Mouse (Mus musculus) mesoderm, embryonic 11.5 days (tissue): ENCODE measurements at regions not wholly inside any gene's neighbourhood (a gene's known extent, or its start where the extent isn't known, plus 50 kb on each side); places are given as distances from the start of the nearest gene placed in this dataset.
A peak's percentile ranks its signal among the peaks of the same experiment; 100 is the strongest.

Source experiments
- DNase-seq: peaks from one replicate; pipeline ENCODE4 v3.0.0-alpha.2; 2012; ENCODE audit warnings: low read depth, low spot score

DNA sequence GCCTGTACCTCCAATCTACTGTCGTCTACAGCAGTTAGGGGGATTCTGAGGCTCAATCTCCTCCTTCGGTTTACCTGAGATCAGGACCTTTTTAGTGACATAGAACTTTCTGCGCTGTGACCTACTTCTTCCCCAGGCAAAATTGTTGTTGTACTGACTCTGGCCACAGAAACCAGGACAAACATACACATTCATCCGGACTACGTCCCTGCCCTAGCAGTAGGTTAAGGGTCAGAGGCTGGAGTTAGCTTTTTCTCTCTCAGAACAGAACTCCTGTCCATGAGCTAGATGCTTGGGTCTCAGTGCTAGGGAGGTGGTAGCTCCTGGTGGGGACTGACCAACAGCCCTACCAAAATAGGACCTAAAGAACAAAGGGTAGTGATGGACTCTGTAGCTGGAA lies 180.2 kb downstream of the Rybp start:
- DNase-seq: no peak

DNA sequence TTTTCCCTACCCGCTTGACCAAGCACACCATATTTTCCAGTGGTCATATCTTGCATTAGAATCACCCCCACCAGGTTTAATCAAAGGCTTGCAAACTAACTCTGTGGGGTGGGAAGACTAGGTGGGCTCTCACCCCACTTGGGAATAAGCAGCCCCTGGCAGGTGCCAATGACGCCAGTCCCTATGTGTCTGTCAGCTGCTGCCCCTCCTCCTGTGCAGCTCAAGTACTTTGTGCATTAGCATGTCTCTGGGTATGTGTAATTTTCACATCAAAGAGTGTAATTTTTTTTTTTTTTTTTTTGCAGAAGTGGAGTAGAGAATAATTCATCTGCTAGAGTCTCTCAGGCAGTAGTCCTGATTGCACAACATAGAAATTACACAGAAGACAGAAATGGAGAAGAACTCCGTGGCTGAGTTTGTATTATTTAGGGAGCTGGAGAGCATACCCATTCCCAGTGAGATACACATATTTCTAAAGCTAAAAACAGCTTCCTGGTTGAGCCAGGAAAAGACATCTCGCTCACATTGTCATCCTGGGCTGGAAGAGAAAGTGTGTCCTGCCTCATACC lies 186.6 kb downstream of the Rybp start:
- DNase-seq: no peak

DNA sequence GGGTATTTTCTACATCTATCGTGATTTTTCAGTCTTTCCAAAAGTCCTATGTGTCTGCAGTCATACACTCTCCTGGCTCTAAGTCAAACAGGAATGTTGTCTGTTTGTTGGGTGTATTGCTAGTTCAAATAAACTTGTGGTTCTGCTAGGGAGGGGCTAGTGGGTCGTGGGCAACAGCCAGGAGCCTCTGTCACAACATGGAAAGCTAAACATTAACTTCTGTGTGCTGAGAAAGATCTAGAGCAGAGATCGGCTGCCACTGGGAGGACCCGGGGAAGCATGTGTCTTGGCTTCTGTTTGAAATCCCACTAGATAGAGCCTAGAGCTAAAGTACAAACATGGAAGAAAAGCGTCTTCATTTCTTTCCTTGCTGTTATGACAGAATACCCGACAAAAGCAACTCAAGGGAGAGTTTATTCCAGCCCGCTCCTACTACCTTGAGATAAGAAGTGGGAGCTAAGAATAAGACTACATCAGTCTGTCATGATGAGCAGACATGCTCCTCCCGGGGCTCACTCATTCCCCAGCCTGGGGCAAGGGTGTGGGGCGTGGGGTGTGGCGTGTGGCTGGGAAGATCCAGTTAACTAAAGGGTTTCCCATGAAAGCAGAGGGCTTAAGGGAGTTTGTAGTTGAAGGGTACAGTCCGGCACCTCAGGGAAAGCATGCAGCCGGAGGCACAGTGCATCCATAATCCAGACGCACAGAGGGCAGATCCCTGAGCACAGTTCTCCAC lies 190.7 kb downstream of the Rybp start:
- no peak for DNase-seq

DNA sequence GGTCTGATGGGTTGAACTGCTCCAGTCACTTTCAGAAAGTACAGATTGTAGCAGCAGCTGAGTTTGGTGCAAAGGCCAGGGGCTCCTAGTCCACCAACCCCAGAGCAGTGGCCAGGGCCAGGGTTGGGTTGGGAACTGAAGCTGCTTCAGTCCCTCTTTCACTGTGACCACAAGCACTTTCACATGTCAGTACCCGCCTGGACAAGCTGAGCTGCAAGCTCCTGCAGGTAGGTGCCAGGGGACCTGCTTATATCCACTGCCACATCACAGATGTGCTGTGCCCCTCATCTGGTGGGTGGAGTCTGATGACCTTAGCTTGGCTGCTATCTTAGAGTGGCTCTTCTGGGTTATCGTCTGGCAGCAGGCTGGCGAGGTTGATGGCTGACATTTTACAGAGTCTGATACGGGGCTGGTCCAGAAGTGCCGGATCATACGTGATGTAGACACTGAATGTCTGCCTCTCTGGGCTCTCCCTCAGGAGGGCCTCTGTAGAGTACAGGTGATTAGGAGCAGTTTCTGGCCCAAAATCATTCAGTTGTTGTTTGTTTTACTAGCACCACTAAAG lies 192.6 kb downstream of the Rybp start:
- no peak for DNase-seq

DNA sequence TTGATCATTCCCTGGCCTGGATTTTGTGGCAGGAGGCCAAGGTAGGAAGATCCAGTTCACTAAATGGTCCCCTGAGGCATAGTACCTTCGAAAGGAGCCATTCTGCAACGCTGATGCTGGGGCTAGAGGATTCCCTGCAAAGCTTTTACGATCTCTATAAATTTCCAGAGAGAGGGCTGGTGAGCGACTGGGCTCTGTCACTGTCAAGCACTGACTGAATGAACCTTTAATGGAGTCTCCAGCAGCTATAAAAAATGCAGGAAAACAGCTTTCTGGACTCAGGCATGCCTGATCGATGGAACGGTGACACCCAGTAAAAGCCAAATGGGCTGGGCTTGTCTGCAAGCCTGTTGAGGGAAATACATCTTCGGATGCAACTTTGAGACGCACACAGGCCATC lies 194.4 kb downstream of the Rybp start:
- peak; percentile 32 for DNase-seq

DNA sequence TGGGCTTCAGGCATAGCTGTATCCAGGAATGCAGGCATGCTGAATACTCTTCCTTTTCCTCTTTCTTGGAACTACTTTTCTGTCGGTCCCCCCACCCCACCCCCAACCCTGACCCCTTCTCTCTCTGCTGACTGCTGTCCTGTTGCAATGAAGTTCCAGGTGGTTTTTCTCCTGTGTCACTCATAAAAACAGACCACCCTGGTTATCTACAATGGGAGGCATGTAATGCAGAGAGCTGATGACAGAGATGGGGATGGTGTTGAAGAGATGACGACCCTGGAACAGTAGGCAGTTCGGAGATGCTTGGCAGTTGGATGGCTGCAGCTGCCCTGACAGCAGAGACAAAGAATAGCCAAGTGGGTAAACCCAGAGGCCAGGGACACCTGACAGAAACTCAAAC lies 195.5 kb downstream of the Rybp start:
- no peak for DNase-seq

DNA sequence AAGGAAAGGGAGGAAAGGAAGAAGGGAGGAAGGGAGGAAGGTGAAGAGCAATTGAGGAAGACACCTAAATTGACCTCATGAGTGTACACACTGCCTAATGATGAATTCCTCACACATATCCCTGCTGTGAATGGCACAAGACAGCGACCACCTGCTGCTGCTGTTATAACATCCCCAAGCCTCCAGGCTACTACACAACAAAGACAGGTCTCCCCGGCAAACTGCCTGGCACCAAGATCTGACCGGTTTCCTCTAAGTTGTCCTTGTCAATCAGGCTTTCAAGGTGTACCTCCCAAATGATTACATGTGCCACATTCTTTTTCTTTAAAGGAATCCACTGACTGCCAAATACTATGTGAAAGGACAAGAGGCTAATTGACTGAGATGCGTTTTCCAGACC lies 198.7 kb downstream of the Rybp start:
- DNase-seq: no peak

DNA sequence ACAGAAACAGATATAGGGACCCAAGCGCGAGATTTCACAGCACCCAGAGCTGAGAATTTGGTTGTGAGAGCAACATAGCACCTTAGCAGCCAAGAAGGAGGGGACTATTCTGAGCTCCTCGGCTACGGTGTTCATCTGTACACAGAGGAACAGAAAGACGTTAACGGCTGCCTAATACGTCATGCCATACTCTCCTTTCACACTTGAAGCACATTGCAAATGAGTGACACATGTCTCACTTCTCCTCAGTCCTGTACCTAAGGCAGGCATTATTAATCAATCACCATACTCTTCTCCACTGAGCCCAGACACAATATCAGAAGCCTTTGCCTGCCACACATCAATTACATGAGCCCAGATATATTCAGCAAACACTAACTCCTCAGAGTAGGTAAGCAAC lies 200.5 kb downstream of the Rybp start:
- DNase-seq: no peak

DNA sequence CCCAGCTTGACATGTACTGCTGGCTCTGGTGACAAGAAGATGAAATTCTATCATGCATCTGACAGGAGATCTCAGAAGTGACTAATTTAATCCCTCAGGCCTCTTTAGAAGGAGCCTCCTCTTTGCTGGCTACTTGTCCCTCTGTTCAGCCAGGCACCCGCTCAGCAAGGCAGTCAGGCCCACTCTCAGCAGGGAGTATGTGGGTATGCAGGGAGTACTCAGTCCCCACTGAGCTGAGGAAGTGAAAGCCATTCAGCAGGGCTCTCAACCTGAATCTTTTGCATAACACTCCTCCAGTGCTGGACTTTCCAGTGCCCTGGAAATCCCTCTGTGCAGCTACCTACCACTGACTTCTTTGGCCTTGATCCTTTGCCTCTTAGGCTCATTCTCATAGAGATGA lies 201.3 kb downstream of the Rybp start:
- DNase-seq: no peak

DNA sequence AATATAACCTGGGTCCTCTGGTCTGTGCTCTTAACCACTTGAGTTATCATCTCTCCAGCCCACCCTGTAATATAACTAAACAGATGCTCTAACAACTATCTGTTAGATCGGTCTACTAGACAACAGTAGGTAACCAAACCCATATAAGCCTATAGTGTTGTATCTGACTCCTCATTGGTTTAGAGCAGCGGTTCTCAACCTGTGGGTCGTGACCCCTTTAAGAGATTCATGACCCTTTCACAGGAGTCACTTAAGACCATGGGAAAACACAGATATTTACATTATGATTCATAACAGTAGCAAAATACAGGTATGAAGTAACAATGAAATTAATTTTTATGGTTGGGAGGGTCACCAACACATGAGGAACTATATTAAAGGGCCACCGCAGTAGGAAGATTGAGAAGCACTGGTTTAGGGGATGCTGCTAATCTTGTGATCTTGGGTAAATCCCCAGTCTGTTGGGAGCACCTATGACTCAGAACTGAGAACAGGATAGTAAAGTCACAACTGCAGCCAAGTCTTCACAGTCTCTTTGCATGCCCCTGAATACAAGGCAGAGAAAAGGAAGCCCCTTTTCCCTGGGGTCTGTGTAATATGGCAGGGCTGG lies 203.3 kb downstream of the Rybp start:
- no peak for DNase-seq

DNA sequence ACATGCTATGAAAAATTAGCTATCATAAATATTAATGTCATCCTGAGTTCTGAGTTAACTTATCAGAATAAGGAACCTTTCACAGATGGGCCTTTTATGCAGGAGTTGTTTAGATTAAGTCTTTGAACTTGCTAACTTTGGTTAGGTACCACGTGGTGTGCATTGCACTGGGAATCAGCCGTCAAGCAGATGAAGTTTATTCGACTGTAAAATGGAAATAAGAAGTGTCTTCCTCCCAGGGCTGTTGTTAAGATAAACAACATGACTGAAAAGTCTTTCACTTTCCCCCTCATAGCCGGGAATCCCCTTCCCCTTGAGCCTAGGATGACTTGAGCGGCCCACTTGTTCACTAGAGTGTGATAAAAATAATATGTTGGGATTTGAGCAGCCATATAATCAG lies 204.2 kb downstream of the Rybp start:
- DNase-seq: no peak

DNA sequence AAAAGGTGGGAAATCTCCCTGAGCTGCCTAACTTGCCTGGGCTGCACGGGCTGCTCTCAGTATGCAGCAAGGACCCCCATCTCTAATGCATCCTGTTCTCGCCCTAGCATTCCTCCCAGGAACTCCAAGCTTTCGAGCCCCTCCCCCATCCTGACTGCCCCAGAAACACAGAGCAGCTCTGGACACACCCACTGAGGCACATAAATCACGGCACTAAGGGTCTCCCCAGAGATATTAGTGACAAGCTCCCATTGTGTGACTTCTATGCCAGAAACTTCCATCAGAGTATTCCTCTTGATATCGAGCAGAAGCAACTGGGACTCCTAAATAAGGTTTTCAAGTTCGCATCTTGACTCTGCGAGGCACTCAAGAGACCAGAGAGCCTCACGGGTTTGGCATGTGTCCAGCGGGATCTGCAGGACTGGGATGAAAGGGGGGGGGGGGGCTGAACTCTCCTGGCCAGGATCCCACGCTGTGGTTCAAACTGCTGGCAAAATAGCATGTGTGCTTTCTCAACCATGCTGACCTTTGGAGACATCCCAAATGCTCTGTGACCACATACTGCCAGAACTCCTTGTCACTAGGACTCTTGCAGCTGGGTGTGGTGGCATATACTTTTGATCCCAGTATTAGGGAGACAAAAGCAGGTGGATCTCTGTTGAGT lies 212.5 kb downstream of the Rybp start:
- peak; percentile 81 for DNase-seq

DNA sequence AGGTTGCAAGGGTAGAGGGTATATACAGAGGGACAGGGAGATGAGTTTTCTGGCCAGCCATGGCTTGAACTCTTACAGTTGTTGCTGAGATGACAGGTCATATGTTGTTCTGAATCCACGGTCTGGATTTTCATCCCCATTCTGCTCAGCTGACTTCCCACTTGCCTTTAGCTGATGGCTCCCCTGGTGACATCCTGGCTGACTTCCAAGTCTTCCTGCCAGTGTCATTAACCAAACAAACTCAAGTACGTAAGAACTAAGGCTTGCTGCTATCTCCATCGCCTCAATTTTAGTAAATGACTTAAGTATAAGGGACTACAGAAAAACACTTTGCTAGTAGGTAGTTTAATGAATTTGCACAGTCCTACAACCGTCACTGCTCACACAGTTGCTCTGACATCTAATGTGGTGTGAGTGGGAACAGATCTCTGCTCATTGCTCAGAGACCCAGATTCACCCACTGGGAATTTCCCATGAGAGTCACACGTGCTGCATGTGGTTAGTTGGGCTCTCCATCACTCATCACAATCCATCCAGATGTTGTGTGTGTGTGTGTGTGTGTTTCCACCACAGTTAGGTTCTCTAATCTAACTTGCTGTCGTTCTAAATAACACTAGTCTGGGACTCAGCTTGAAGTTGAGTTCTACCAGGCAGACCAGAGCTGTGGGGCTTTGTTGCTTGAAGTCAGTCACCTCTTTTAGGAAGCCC lies 214.9 kb downstream of the Rybp start:
- no peak for DNase-seq

DNA sequence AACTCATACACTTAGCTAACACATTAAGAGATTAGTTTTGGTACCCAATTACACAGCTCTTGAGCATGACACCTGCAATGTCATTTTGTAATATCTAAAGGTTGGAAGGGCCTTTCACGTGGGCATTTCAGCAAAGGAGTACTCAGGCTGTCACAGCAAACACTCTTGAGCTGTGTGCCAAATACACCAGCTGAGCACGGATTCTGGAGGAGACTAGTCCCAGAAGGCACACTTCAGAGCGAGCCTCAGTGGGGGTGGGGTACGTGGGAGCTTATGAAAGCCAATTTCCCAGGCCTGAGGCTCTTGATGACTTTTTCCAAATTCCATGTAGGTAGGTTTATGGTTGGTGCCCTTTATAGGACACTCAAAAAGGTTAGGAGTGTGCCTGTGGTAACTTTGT lies 218.1 kb downstream of the Rybp start:
- DNase-seq: no peak

DNA sequence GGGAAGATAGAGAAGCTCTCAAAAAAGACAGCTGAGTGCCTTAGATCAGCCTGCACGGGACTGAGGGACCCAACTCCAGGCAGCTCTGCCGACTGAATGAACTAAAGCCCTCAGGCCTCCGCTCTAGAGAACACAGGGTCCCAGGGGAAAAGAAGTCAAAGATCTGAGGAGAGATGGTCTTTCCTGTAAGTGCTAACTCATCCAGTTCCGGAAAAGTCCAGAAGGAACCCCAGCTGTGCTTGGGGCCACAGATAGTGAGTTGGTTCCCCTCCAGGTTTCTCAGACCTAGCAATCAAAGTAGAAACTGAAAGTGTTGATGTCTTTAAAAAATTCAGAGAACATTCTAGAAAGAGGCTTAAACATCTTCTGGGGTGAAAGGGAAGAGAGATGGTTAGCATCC lies 220.0 kb downstream of the Rybp start:
- no peak for DNase-seq

DNA sequence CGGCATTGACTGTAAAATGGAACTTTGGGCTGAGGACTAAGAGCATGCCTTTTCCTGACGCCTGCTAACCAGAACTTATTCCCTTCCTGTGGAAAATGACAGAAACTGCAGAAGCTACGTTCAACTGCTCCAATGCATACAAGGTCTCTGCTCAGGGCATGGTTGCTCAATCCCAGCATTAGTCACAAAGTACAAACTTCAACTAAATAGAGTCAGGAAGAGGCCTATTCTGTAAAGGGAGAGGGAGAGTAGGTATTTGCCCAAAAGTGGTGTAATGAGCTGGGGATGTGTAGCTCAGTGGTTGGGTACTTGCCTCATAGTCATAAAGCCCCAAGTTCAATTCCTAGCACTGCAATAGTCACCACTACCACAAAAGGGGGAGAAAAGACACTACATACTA lies 221.7 kb downstream of the Rybp start:
- no peak for DNase-seq

DNA sequence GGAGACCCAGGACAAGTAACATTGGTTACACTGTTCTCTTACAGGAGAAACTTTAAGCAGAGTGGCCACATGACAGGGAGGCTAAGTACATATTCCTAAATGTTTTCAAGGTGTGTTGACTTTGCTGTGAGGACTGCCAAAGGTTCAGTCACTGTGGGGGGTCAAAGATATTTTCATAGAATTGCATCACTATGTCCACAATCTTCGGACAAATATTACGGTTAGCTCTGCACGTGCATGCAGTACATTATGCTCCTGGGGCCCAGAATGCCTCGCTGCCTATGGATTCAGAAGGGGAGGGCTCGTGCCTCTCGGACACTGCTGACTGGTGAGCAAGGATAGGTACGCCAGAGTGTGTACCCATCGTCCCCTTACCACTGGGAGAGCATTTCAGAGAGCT lies 224.3 kb downstream of the Rybp start:
- DNase-seq: no peak

DNA sequence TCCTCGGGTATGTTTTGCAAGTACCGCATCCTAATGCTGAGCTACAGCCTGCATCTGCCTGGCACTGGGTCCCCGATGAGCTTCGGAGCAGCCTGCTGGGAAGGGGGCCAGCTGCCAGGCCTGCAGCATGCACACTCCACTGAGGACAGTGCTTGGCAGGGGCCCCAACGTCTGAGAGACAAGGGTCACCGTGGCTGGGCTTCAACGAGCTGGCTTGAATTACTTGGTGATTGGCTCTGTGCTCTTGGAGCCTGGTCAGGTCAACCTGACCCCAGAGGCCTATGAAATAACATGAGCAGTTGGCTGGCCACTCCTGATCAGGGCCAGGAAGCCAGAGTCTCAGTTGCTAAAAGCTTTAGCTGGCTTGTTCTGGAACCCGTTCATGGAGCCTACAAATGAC lies 227.5 kb downstream of the Rybp start:
- DNase-seq: no peak

DNA sequence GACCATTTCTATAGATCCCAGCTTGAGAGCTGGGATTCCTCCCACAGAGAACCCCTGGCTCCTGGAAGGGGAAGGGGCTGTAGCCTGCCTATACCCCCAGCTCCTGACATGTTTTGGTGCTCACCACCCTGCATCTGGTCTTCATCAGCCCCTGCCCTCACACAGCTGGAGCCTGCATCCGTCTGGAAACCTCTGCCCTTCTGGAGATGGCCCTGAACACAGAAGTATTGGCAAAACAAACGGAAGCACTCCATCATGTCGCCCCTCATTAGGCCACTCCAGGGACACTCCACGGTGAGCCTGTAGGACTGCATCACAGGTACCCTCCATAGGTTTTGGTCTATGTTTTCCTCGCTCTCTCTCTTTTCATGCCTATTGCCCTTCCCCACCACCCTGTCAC lies 231.3 kb downstream of the Rybp start:
- peak; percentile 54 for DNase-seq

DNA sequence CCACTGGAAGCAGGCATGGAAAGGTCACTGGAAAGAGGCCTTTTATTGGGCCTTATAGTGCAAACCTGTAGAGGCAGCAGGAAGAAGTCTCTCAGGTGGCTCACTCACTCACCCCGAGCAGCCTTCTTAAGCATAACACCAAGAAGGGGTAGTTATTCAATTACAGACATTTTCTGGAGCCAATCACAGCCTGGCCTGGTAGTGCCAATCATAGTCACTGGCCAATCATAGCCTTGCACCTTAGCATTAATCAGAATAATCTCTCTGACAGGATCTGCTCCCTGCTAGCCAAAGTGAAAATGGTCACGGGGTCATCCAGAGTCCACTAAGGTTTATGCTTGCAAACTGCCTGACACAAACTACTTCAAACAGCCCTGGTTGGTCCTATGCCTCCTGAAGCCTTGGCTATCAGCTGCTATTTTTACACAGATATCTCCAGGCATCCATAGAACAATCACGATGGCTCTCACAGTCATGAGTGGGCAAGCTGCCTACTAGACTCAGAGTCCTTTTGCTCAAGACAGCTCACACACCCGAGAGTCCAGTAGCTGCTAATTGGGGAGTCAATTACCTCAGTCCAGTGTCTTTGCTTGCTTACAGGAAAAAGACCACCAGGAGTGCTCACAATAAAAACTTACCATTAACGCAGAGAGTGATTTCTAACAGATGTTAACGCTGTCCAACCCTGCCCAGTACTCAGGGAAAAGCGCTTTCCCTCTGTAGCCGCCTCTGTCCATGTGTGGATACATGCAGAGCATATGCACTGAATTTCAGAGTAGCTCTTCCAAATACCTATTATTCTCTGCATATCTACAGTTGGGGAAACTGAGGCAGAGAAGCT lies 234.1 kb downstream of the Rybp start:
- DNase-seq: no peak

DNA sequence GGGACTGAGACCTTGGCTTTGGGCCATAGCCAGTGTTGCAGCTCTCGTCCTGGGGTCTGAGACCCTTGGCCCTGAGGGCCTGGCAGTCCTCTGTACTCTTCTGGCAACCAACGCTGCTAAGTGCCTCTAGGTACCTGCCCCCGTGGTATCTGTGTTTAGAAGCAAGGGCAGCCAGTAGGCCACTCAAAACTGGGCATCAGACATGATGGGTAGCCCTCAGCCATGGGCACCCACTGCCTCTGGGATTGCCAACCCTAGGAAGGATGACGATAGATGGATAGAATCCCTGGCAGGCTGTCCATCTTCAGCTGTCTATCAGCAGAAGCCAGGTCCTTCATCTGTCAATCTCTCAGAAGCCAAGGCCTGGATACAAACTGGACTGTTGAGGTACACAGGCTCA lies 234.9 kb downstream of the Rybp start:
- no peak for DNase-seq
